12 mouse cellular contexts compared by ENCODE assay signal in the genomic region with DNA sequence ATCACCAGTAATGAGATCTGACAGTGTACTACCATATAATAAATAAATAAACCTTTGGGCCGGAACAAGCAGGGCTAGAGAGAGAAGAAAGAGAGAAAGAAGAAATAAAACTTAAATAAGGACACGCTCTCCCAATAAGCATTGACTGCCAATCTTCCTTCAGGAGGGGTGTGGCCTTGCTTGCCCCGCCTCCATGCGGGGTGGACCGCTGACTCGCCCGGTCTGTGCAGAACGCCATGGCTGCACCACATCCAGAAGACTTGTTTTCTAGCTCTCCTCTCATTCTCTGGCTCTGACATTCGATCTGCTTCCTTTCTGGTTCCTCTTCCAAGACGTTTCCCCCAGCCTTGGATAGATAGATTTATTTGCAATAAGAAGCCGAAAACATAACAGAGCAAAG.
"Had no signal": no experiment of that assay in that cellular context is flagged by ENCODE, and none has a peak within 500 bp of the region (broad histone marks: within the 10 kb centered on the region; RNA-seq: fewer than 3 reads in every experiment).

No protein-coding gene starts in this region.

- DNase-seq: kidney, postnatal 25 days; layer of hippocampus, adult 9-11 months; liver; lung, adult 18-20 months; lung, postnatal 10 days; lung, postnatal 36 days; right cerebral cortex, adult 18-20 months; right cerebral cortex, postnatal 14 days; right cerebral cortex, postnatal 4 days; thymus, adult 2 months; thymus, postnatal 14 days; thymus, postnatal 4 days had no signal
